Mouse (Mus musculus) hindbrain, embryonic 11.5 days (tissue): ENCODE measurements around the gene Tmem120b. TPM values are rescaled to one million over a fixed set of nuclear protein-coding genes. Genes with fewer than 3 reads are reported as not detected.

Experiments
- ATAC-seq: fragments of 200-750 bp; cut with Nextera tagmentation; 2 replicates; pipeline ENCODE4 v1.8.0; 2017; ENCODE audit warnings: mild to moderate bottlenecking, moderate TSS enrichment, moderate library complexity; ENCODE audit not compliant: low FRiP score
- DNase-seq: peaks from one replicate; pipeline ENCODE4 v3.0.0-alpha.2; 2015; ENCODE audit warnings: low spot score
- H3K27ac ChIP-seq: fragments of 300-500 bp; sonication (generic); 2 replicates; pipeline ENCODE4 v1.5.1; 2014; ENCODE audit warnings: mild to moderate bottlenecking, low read depth, low read length
- H3K27me3 ChIP-seq: fragments of 300-500 bp; sonication (generic); 2 replicates; pipeline ENCODE4 v1.6.1; 2014; ENCODE audit warnings: mild to moderate bottlenecking, low read length, moderate library complexity, mixed read lengths; ENCODE audit not compliant: control insufficient read depth, insufficient read depth
- H3K36me3 ChIP-seq: fragments of 300-500 bp; sonication (generic); 2 replicates; pipeline ENCODE4 v1.6.1; 2014; ENCODE audit warnings: mild to moderate bottlenecking, low read length, moderate library complexity, mixed read lengths; ENCODE audit not compliant: control insufficient read depth, insufficient read depth
- H3K4me1 ChIP-seq: fragments of 300-500 bp; sonication (generic); replicated peaks from 2 replicates; pipeline ENCODE4 v1.6.1; 2014; ENCODE audit warnings: low read length, mixed read lengths; ENCODE audit not compliant: control insufficient read depth, insufficient read depth
- H3K4me2 ChIP-seq: fragments of 300-500 bp; sonication (generic); replicated peaks from 2 replicates; pipeline ENCODE4 v1.6.1; 2014; ENCODE audit warnings: mild to moderate bottlenecking, low read depth, low read length
- H3K4me3 ChIP-seq: fragments of 300-500 bp; sonication (generic); 2 replicates; pipeline ENCODE4 v1.5.1; 2014; ENCODE audit warnings: low read depth, low read length
- H3K9ac ChIP-seq: fragments of 300-500 bp; sonication (generic); 2 replicates; pipeline ENCODE4 v1.6.1; 2014; ENCODE audit warnings: low read depth, low read length
- H3K9me3 ChIP-seq: fragments of 300-500 bp; sonication (generic); 2 replicates; pipeline ENCODE4 v1.6.1; 2016; ENCODE audit warnings: low read length; ENCODE audit not compliant: control insufficient read depth
- WGBS: fragments of 180-500 bp; shearing (Covaris S2); extraction: QIAGEN DNeasy Blood & Tissue Kit; methylation state at CpG from one replicate; pipeline ENCODE4 v1.1.7; 2014; 5-methylcytosine and 5-hydroxymethylcytosine counted together
- polyA plus RNA-seq: library from polyadenylated mRNA; unstranded; fragments of >200 nt; fragmentation: Nextera tagmentation; extraction: Ambion mirVana; gene quantifications from 2 replicates; pipeline ENCODE4 v1.2.1, GENCODE M21; 2014

Gene Tmem120b
- polyA plus RNA-seq, 1 experiment from 2014 or later = 7.8 TPM

DNA sequence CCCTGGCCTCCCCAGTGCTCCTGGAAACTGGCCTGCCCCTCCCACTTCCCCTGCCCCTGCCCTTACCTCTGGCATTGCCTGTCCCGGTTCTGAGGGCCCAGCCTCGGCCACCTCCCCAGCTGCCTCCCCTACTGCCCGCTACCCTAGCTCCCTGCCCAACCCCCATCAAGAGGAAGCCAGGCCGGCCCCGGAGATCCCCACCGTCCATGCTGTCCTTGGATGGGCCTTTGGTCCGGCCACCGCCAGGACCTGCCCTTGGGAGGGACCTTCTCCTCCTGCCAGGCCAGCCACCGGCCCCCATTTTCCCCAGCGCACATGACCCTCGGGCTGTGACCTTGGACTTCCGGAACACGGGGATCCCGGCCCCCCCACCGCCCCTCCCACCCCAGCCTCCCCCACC, 92.1 kb downstream of the Tmem120b start:
- H3K36me3 ChIP-seq = peaks cover 39% of the 10 kb centered on the region
- H3K4me1 ChIP-seq = no peaks in the 10 kb centered on the region
- H3K4me2 ChIP-seq = no peak overlapping the region
- no peak overlapping the region for H3K27ac ChIP-seq
- DNase-seq (no peak), ATAC-seq (no peak)
- no peak overlapping the region for H3K4me3 ChIP-seq
- 91% methylated on average over 12 of the region's 15 CpGs for WGBS
- no peak overlapping the region; the same call in 1 of the 2 replicates for H3K9ac ChIP-seq
- H3K27me3 ChIP-seq = no peaks in the 10 kb centered on the region
- no peaks in the 10 kb centered on the region for H3K9me3 ChIP-seq

DNA sequence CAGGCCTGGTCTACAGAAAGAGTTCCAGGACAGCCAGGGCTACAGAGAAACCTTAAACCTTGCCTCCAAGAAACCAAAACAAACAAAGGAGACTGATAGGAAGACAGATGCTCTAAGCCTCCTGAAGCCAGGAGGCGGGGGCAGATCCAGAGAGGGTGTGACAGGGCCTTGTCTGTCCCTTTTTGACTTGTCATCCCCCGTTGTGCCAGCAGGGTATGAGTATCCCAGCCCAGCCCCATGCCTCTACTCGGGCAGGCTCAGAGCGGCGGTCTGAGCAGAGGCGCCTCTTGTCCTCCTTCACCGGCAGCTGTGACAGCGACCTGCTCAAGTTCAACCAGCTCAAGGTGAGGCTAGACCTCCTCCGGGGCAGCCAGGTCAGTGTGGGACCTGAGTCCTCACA, 94.7 kb downstream of the Tmem120b start:
- 77% methylated on average over 9 of the region's 9 CpGs for WGBS
- Histone ChIP-seq H3K9ac (no peak overlapping the region), H3K9me3 (no peaks in the 10 kb centered on the region), H3K27me3 (no peaks in the 10 kb centered on the region), H3K4me1 (no peaks in the 10 kb centered on the region), H3K4me3 (no peak overlapping the region), H3K27ac (no peak overlapping the region), H3K4me2 (no peak overlapping the region), H3K36me3 (peaks cover 42% of the 10 kb centered on the region)
- DNase-seq (no peak), ATAC-seq (no peak)

DNA sequence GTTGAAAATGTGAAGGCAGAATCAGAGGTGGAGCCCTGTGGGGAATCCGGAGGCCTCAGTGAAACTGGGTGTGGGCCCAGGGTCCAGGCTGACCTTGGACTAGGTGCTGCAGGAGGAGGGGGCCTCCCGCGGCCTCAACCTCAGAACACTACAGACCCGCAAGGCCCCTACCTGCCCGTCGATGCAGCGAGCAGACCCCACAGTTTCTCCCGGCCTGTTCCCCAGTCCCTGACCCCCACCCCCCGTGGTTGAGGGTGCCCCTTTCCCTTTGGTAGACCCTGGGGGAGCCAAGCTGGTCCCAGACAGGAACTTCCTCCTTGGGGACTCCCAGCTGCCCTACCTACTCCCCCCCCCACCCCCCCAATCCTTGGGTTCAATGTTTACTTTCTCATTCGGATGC, 98.2 kb downstream of the Tmem120b start:
- H3K9ac ChIP-seq = no peak overlapping the region
- no peaks in the 10 kb centered on the region for H3K9me3 ChIP-seq
- H3K4me3 ChIP-seq = no peak overlapping the region
- DNase-seq (no peak), ATAC-seq (no peak)
- H3K27me3 ChIP-seq = no peaks in the 10 kb centered on the region
- 93% methylated on average over 9 of the region's 10 CpGs for WGBS
- peaks cover 23% of the 10 kb centered on the region for H3K36me3 ChIP-seq
- no peak overlapping the region for H3K4me2 ChIP-seq
- H3K4me1 ChIP-seq = no peaks in the 10 kb centered on the region
- H3K27ac ChIP-seq = no peak overlapping the region

Other genes with a start within 250 kb of the Tmem120b start
- gene Anapc5, start 247.1 kb upstream of the Tmem120b start, polyA plus RNA-seq = 522 and 525 TPM in 2 replicates
- gene Rnf34, start 218.4 kb upstream of the Tmem120b start, polyA plus RNA-seq = 56.8 and 61.5 TPM in 2 replicates
- gene Kdm2b, start 78.6 kb upstream of the Tmem120b start, polyA plus RNA-seq = 59.9 and 67.6 TPM in 2 replicates
- 10.1 and 12.7 TPM in 2 replicates for gene Orai1, start 53.3 kb upstream of the Tmem120b start, polyA plus RNA-seq
- 0.77 and 1.0 TPM in 2 replicates for gene Morn3, start 21.4 kb upstream of the Tmem120b start, polyA plus RNA-seq
- gene Rhof, start 64.3 kb downstream of the Tmem120b start, polyA plus RNA-seq = 1.7 and 2.0 TPM in 2 replicates
- gene Setd1b, start 73.8 kb downstream of the Tmem120b start, polyA plus RNA-seq = 11.0 and 14.2 TPM in 2 replicates
- gene Psmd9, start 101.0 kb downstream of the Tmem120b start, polyA plus RNA-seq = 73.5 and 78.7 TPM in 2 replicates
- not detected in 2 replicates for gene Hpd, start 114.3 kb downstream of the Tmem120b start, polyA plus RNA-seq
- gene Wdr66, start 183.7 kb downstream of the Tmem120b start, polyA plus RNA-seq = 5.6 and 8.6 TPM in 2 replicates